Mouse (Mus musculus) limb, embryonic 14.5 days (tissue): ENCODE measurements around the gene Unc13d. TPM values are rescaled to one million over a fixed set of nuclear protein-coding genes. Genes with fewer than 3 reads are reported as not detected.

Experiments
- ATAC-seq: fragments of 200-750 bp; cut with Nextera tagmentation; 2 replicates; pipeline ENCODE4 v1.8.0; 2017; ENCODE audit warnings: low read depth, moderate number of reproducible peaks, moderate TSS enrichment; ENCODE audit not compliant: low FRiP score
- DNase-seq: peaks from one replicate; pipeline ENCODE4 v3.0.0-alpha.2; 2015; ENCODE audit warnings: low spot score
- H3K27ac ChIP-seq: fragments of 300-500 bp; sonication (generic); replicated peaks from 2 replicates; pipeline ENCODE4 v1.5.1; 2014; ENCODE audit warnings: low read depth, mild to moderate bottlenecking, low read length, moderate library complexity, mixed read lengths
- H3K27me3 ChIP-seq: fragments of 300-500 bp; sonication (generic); 2 replicates; pipeline ENCODE4 v1.6.1; 2014; ENCODE audit warnings: low read length, mixed read lengths; ENCODE audit not compliant: control insufficient read depth, insufficient read depth
- H3K36me3 ChIP-seq: fragments of 300-500 bp; sonication (generic); 2 replicates; pipeline ENCODE4 v1.6.1; 2014; ENCODE audit warnings: mild to moderate bottlenecking, low read length, moderate library complexity, mixed read lengths; ENCODE audit not compliant: control insufficient read depth, insufficient read depth
- H3K4me1 ChIP-seq: fragments of 300-500 bp; sonication (generic); 2 replicates; pipeline ENCODE4 v1.6.1; 2014; ENCODE audit warnings: antibody characterized with exemption, low read length, mixed read lengths; ENCODE audit not compliant: control insufficient read depth, insufficient read depth
- H3K4me2 ChIP-seq: fragments of 300-500 bp; sonication (generic); replicated peaks from 2 replicates; pipeline ENCODE4 v1.6.1; 2014; ENCODE audit warnings: low read depth, mild to moderate bottlenecking, low read length, moderate library complexity; ENCODE audit not compliant: severe bottlenecking
- H3K4me3 ChIP-seq: fragments of 300-500 bp; sonication (generic); replicated peaks from 2 replicates; pipeline ENCODE4 v1.5.1; 2014; ENCODE audit warnings: low read length
- H3K9ac ChIP-seq: fragments of 300-500 bp; sonication (generic); 2 replicates; pipeline ENCODE4 v1.6.1; 2014; ENCODE audit warnings: mild to moderate bottlenecking, low read depth, low read length, moderate library complexity; ENCODE audit not compliant: severe bottlenecking
- H3K9me3 ChIP-seq: fragments of 300-500 bp; sonication (generic); 2 replicates; pipeline ENCODE4 v1.6.1; 2016; ENCODE audit warnings: low read length; ENCODE audit not compliant: control insufficient read depth
- POLR2A ChIP-seq: fragments of 200-500 bp; IDR thresholded peaks from 2 replicates; pipeline ENCODE4 v1.8.0; 2012; ENCODE audit warnings: inconsistent platforms, mild to moderate bottlenecking, moderate library complexity, borderline replicate concordance; ENCODE audit not compliant: insufficient read depth, insufficient read length; ENCODE audit errors: extremely low read depth
- WGBS: fragments of 180-500 bp; shearing (Covaris S2); extraction: QIAGEN DNeasy Blood & Tissue Kit; methylation state at CpG from one replicate; pipeline ENCODE4 v1.1.7; 2014; 5-methylcytosine and 5-hydroxymethylcytosine counted together
- polyA plus RNA-seq, 2 experiments: library from polyadenylated mRNA; depleted of rRNA in 1 of 2; stranded (reverse) in 1 of 2; unstranded in 1 of 2; fragments of >200 nt; fragmentation: Nextera tagmentation in 1 of 2; extraction: Ambion mirVana in 1 of 2; gene quantifications; 2 replicates each; pipeline versions ENCODE4 v1.2.1 to v1.2.3; 2012 to 2014

The Unc13d gene
- polyA plus RNA-seq, 2 experiments: 3.4 to 4.3 TPM

DNA sequence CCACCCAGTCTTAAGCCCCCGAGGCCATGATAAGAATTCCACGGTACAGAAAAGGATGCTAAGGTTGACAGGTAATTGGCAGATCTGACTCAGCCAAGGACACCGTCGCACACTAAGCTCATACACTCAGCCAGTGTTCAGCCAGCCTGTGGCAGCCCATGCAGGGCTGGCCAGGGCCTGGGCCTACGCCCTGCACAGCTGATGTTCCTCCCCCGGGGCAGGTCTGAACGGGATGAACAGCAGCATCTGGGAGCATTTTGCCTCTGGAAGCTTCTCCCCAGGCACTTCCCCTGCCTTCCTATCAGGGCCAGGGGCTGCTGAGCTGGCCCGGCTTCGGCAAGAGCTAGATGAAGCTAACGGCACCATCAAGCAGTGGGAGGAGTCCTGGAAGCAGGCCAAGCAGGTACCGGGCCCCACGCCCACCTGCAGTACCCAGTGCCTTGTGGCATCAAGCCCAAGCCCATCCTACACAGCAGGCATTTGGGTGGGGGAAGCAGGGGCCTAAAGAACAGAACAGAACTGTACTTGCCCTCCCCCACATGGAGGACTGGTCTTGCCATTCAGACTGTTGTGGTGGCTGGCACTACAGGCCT, 19.6 kb downstream of the Unc13d start:
- TF ChIP-seq POLR2A: no peak
- WGBS: 66% methylated on average over 12 of the region's 12 CpGs
- no peak for DNase-seq
- H3K4me3 ChIP-seq: no peak overlapping the region
- H3K27me3 ChIP-seq: no peaks in the 10 kb centered on the region
- H3K9ac ChIP-seq: no peak overlapping the region
- H3K4me2 ChIP-seq: no peak overlapping the region
- H3K27ac ChIP-seq: no peak overlapping the region
- H3K36me3 ChIP-seq: peaks cover 90% of the 10 kb centered on the region
- no peaks in the 10 kb centered on the region for H3K9me3 ChIP-seq
- ATAC-seq: no peak
- H3K4me1 ChIP-seq: no peaks in the 10 kb centered on the region

DNA sequence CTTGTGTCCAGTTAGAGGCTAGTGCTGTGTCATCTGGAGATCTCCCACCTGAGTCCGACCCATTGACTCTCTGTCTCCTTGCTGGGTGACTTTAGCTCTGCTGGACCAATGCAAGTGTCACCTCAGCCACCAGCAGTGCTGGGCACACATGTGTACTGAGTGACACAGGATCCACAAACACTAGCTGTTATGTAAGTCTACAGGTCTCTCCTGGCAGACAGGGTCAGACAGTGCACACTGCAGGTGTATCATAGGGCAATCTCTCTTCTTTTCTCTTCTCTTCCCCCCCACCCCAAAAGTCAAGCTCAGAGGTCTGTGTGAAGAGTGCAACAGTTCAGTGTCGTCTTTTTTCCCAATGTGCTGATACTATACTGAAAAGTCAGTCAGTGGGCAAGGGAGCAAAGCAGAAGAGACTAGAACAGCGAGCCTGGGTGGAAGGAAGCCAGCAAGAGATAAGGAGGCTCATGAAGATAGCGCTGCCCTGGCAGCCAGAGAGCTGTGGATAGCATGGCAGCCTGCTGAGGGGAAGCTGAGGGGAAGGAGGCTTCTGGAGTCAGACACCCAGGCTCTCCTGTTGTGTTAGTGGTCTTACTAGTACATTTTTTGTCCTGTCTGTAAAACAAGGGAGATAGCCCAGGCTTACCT, 20.4 kb downstream of the Unc13d start:
- H3K9me3 ChIP-seq: no peaks in the 10 kb centered on the region
- no peak overlapping the region for H3K4me3 ChIP-seq
- no peak overlapping the region for H3K27ac ChIP-seq
- H3K4me1 ChIP-seq: no peaks in the 10 kb centered on the region
- ATAC-seq (no peak), DNase-seq (no peak)
- H3K9ac ChIP-seq: no peak overlapping the region
- 91% methylated on average over 4 of the region's 4 CpGs for WGBS
- H3K27me3 ChIP-seq: no peaks in the 10 kb centered on the region
- no peak overlapping the region for H3K4me2 ChIP-seq
- TF ChIP-seq POLR2A: no peak
- peaks cover 98% of the 10 kb centered on the region for H3K36me3 ChIP-seq

DNA sequence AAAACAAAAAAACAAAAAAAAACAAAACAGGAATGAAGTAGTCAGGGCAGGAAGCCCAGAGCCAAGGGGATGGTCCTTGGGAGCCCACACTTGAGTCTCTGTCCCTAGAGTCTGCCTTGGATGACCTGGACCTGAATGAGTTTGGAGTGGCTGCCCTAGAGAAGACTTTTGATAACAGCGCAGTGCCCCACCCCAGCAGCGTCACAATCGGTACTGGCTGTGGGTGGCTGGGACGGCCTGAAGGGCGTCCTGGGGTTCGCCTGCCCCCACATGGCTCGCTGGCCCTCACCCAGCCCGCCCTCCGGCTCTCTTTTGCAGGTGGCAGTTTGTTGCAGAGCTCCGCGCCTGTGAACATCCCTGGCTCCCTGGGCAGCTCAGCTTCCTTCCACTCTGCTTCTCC, 21.9 kb downstream of the Unc13d start:
- H3K9ac ChIP-seq: no peak overlapping the region
- H3K27me3 ChIP-seq: no peaks in the 10 kb centered on the region
- H3K4me3 ChIP-seq: no peak overlapping the region
- ATAC-seq: no peak
- no peak overlapping the region for H3K4me2 ChIP-seq
- no peaks in the 10 kb centered on the region for H3K4me1 ChIP-seq
- no peak for DNase-seq
- H3K27ac ChIP-seq: no peak overlapping the region
- no peak for TF ChIP-seq POLR2A
- WGBS: 92% methylated on average over 11 of the region's 11 CpGs
- H3K9me3 ChIP-seq: no peaks in the 10 kb centered on the region
- H3K36me3 ChIP-seq: peaks cover 99% of the 10 kb centered on the region

DNA sequence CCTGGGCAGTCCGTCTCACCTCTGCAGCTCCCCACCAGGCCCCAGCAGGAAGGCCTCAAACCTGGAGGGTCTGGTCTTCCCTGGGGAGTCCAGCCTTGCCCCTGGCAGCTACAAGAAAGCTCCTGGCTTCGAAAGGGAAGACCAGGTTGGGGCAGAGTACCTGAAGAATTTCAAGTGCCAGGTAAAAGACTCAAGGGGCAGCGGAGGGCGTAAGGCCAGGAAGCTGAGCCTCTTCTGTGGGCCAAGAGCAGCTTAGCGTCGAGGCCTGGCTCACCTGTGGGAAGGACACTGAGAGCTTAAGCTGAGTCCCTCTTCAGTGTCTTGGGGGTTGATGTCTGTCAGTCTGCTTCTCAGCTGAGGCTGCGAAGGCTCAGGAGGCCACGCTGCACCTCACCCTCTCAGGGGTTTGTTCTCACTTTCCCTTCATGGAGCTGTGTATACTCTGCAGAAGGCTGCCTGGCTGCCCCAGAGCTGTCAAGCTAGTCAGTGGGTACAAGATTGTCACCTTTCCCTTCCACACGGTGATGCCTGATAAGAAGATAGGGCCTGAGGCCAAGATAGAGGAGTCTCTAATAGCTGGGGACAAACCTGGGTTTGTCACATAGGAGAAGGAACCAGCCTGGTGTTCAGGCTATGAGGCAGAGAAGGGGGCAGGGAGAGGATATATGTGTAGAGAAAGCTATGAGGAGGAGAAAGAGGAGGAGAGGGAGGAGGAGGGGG, 24.1 kb downstream of the Unc13d start:
- Histone ChIP-seq H3K4me1 (no peaks in the 10 kb centered on the region), H3K9me3 (no peaks in the 10 kb centered on the region), H3K4me3 (no peak overlapping the region), H3K36me3 (peaks cover 99% of the 10 kb centered on the region), H3K27ac (no peak overlapping the region), H3K9ac (no peak overlapping the region), H3K4me2 (no peak overlapping the region), H3K27me3 (no peaks in the 10 kb centered on the region)
- DNase-seq (no peak), ATAC-seq (no peak)
- no peak for TF ChIP-seq POLR2A
- WGBS: 92% methylated on average over 9 of the region's 9 CpGs

DNA sequence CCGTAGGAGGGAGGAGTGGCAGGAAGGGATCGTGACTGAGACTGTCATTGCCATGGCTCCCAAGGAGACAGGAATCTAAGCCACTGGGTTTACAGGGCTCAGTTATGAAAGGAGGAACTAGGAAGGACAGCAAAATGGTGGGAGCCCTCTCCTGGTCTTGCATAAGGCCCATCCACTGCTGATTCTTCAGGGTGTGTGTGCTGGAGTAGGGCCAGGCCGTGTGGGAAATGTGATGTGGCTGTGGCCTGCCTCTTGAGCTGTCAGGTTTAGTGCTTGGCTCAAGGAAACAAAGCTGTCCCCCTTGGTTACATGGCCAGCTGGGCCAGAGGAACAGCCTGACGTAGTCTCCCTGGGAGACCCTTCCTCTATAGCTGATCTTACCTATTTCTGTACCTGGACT, 27.6 kb downstream of the Unc13d start:
- TF ChIP-seq POLR2A: no peak
- Histone ChIP-seq H3K27ac (no peak overlapping the region), H3K4me1 (no peaks in the 10 kb centered on the region), H3K36me3 (peaks cover 96% of the 10 kb centered on the region), H3K4me2 (no peak overlapping the region), H3K9ac (no peak overlapping the region), H3K4me3 (no peak overlapping the region), H3K27me3 (no peaks in the 10 kb centered on the region), H3K9me3 (no peaks in the 10 kb centered on the region)
- WGBS: 82% methylated on average over 4 of the region's 4 CpGs
- DNase-seq: no peak
- no peak for ATAC-seq
